9 mouse cellular contexts compared by ENCODE assay signal in genomic region chr7:126976878-126977459, GRCm38 (mm10). TPM values are rescaled to one million over a fixed set of nuclear protein-coding genes. Genes with fewer than 3 reads are reported as not detected.
DNase-seq lines count a peak whose midpoint lies in the region; ATAC-seq lines count a peak whose summit lies in the region.
"Had no signal": no experiment of that assay in that cellular context is flagged by ENCODE, and none has a peak within 500 bp of the region (broad histone marks: within the 10 kb centered on the region; RNA-seq: fewer than 3 reads in every experiment).

No protein-coding gene starts in this region.

- H3K27ac ChIP-seq in forebrain, embryonic 10.5 days = peak overlapping the region; percentile 99
- no peak overlapping the region for H3K27ac ChIP-seq in limb, embryonic 11.5 days (replicated peaks; ENCODE audit: low read depth, low read length)
- peak overlapping the region; percentile 98 for H3K27ac ChIP-seq in neural tube, embryonic 13.5 days (replicated peaks)

- peak overlapping the region; percentile 100 for H3K4me3 ChIP-seq in forebrain, embryonic 10.5 days
- H3K4me3 ChIP-seq in limb, embryonic 11.5 days (ENCODE audit: low read depth, low read length) = peak overlapping the region; percentile 100
- peak overlapping the region; percentile 99 for H3K4me3 ChIP-seq in neural tube, embryonic 13.5 days

- no peaks in the 10 kb centered on the region for H3K27me3 ChIP-seq in forebrain, embryonic 10.5 days (ENCODE audit: poor library complexity, severe bottlenecking)
- H3K27me3 ChIP-seq in limb, embryonic 11.5 days (ENCODE audit: control insufficient read depth, insufficient read depth, low read length) = no peaks in the 10 kb centered on the region
- H3K27me3 ChIP-seq in neural tube, embryonic 13.5 days = no peaks in the 10 kb centered on the region

- H3K9me3 ChIP-seq in forebrain, embryonic 10.5 days = no peaks in the 10 kb centered on the region
- no peaks in the 10 kb centered on the region for H3K9me3 ChIP-seq in limb, embryonic 11.5 days (ENCODE audit: control insufficient read depth, low read length)
- H3K9me3 ChIP-seq in neural tube, embryonic 13.5 days = no peaks in the 10 kb centered on the region

- ATAC-seq in limb, embryonic 11.5 days (ENCODE audit: insufficient number of reproducible peaks, low FRiP score, low TSS enrichment, low read depth) = 0 out of 2 replicates have a peak, but pooled peaks have one; percentile 4
- ATAC-seq in neural tube, embryonic 13.5 days (ENCODE audit: low read depth) = no peak

- peaks cover 23% of the 10 kb centered on the region for H3K4me1 ChIP-seq in forebrain, embryonic 10.5 days
- H3K4me1 ChIP-seq in limb, embryonic 11.5 days (ENCODE audit: control insufficient read depth, insufficient read depth, low read length) = no peaks in the 10 kb centered on the region; the same call in 1 of the 2 replicates
- peaks cover 20% of the 10 kb centered on the region for H3K4me1 ChIP-seq in neural tube, embryonic 13.5 days (replicated peaks)

- peak; percentile 27 to 73 for DNase-seq in adrenal gland, adult (ENCODE audit: inconsistent age in 2 of 2, low spot score in 1 of 2)
- no peak for DNase-seq in adrenal gland, postnatal 10 days
- DNase-seq in 3T3-L1 (ENCODE audit: low read depth, low spot score) = peak; percentile 29
- DNase-seq in forebrain, embryonic 10.5 days (ENCODE audit: extremely low spot score, low spot score) = no peak
- DNase-seq in limb, embryonic 11.5 days (ENCODE audit: low spot score) = peak; percentile 23
- no peak for DNase-seq in T-cell, adult 2 months (ENCODE audit: low spot score)
- no peak for DNase-seq in left cerebral cortex, postnatal 4 days

- 31% methylated on average over 14 of the region's 14 CpGs for WGBS in forebrain, embryonic 10.5 days
- WGBS in limb, embryonic 11.5 days = 26% methylated on average over 14 of the region's 14 CpGs
- 29% methylated on average over 14 of the region's 14 CpGs for WGBS in neural tube, embryonic 13.5 days

- H3K36me3 ChIP-seq in forebrain, embryonic 10.5 days (replicated peaks) = peaks cover 40% of the 10 kb centered on the region
- peaks cover 17% of the 10 kb centered on the region; the same call in 1 of the 2 replicates for H3K36me3 ChIP-seq in limb, embryonic 11.5 days (ENCODE audit: control insufficient read depth, insufficient read depth, low read length)
- H3K36me3 ChIP-seq in neural tube, embryonic 13.5 days = peaks cover 44% of the 10 kb centered on the region

- intact Hi-C loops in left cerebral cortex, postnatal 4 days (cut with DNase I) = no loop called here

- peak overlapping the region; percentile 82 for H3K4me2 ChIP-seq in limb, embryonic 11.5 days (ENCODE audit: low read depth, severe bottlenecking)
- H3K4me2 ChIP-seq in neural tube, embryonic 13.5 days = peak overlapping the region; percentile 91

- peak overlapping the region; percentile 99 for H3K9ac ChIP-seq in limb, embryonic 11.5 days (ENCODE audit: low read length)
- peak overlapping the region; percentile 98 for H3K9ac ChIP-seq in neural tube, embryonic 13.5 days

RNA-seq across cellular contexts. Expression of gene Cdiptos, which starts 1.1 kb away (rescaled TPM):
- total RNA-seq in adrenal gland, postnatal 10 days (2021) = 1 to 10 TPM; 1.6 to 2.7 TPM
- 0.72 and 1.0 TPM in 2 replicates for polyA plus RNA-seq in forebrain, embryonic 10.5 days (2016; fragmentation: Nextera tagmentation; extraction: Ambion mirVana)
- polyA plus RNA-seq in limb, embryonic 11.5 days (2014; fragmentation: Nextera tagmentation; extraction: Ambion mirVana) = 1.2 and 1.5 TPM in 2 replicates
- polyA plus RNA-seq in neural tube, embryonic 13.5 days (2015; fragmentation: Nextera tagmentation; extraction: Ambion mirVana) = 1.2 and 1.4 TPM in 2 replicates
- not detected for total RNA-seq in left cerebral cortex, postnatal 4 days (2021)

RNA-seq across cellular contexts. Expression of gene Cdipt, which starts 1.3 kb away (rescaled TPM):
- total RNA-seq in adrenal gland, postnatal 10 days (2021) = 10 to 100 TPM; 70.6 to 76.4 TPM
- 84.6 and 85.7 TPM in 2 replicates for polyA plus RNA-seq in forebrain, embryonic 10.5 days (2016; fragmentation: Nextera tagmentation; extraction: Ambion mirVana)
- polyA plus RNA-seq in limb, embryonic 11.5 days (2014; fragmentation: Nextera tagmentation; extraction: Ambion mirVana) = 63.7 and 68.7 TPM in 2 replicates
- polyA plus RNA-seq in neural tube, embryonic 13.5 days (2015; fragmentation: Nextera tagmentation; extraction: Ambion mirVana) = 121 and 124 TPM in 2 replicates
- 100 to 1,000 TPM in 1 of 2 experiments, 10 to 100 TPM in 1; 92.7 to 104 TPM for total RNA-seq in left cerebral cortex, postnatal 4 days (2021)

RNA-seq across cellular contexts. Expression of gene Sez6l2, which starts 26.6 kb away (rescaled TPM):
- 10 to 100 TPM; 38.8 to 58.2 TPM for total RNA-seq in adrenal gland, postnatal 10 days (2021)
- polyA plus RNA-seq in forebrain, embryonic 10.5 days (2016; fragmentation: Nextera tagmentation; extraction: Ambion mirVana) = 0.72 and 1.2 TPM in 2 replicates
- 0.16 and 0.26 TPM in 2 replicates for polyA plus RNA-seq in limb, embryonic 11.5 days (2014; fragmentation: Nextera tagmentation; extraction: Ambion mirVana)
- polyA plus RNA-seq in neural tube, embryonic 13.5 days (2015; fragmentation: Nextera tagmentation; extraction: Ambion mirVana) = 34.7 and 35.1 TPM in 2 replicates
- total RNA-seq in left cerebral cortex, postnatal 4 days (2021) = 100 to 1,000 TPM; 214 to 235 TPM

RNA-seq across cellular contexts. Expression of gene Asphd1, which starts 27.6 kb away (rescaled TPM):
- 1 to 10 TPM; 1.9 to 2.0 TPM for total RNA-seq in adrenal gland, postnatal 10 days (2021)
- 0.21 TPM in 1 of 2 replicates, not detected in the other for polyA plus RNA-seq in forebrain, embryonic 10.5 days (2016; fragmentation: Nextera tagmentation; extraction: Ambion mirVana)
- polyA plus RNA-seq in limb, embryonic 11.5 days (2014; fragmentation: Nextera tagmentation; extraction: Ambion mirVana) = 0.32 TPM in 1 of 2 replicates, not detected in the other
- polyA plus RNA-seq in neural tube, embryonic 13.5 days (2015; fragmentation: Nextera tagmentation; extraction: Ambion mirVana) = 5.6 and 6.6 TPM in 2 replicates
- 10 to 100 TPM; 26.5 to 31.9 TPM for total RNA-seq in left cerebral cortex, postnatal 4 days (2021)
- total RNA-seq: hematopoietic stem cell, adult 5-6 weeks had no signal

RNA-seq across cellular contexts. Expression of gene Mvp, which starts 37.5 kb away (rescaled TPM):
- 10 to 100 TPM; 55.7 to 60.9 TPM for total RNA-seq in adrenal gland, postnatal 10 days (2021)
- 3.3 TPM in 2 replicates for polyA plus RNA-seq in forebrain, embryonic 10.5 days (2016; fragmentation: Nextera tagmentation; extraction: Ambion mirVana)
- polyA plus RNA-seq in limb, embryonic 11.5 days (2014; fragmentation: Nextera tagmentation; extraction: Ambion mirVana) = 2.3 and 3.0 TPM in 2 replicates
- 6.6 and 7.2 TPM in 2 replicates for polyA plus RNA-seq in neural tube, embryonic 13.5 days (2015; fragmentation: Nextera tagmentation; extraction: Ambion mirVana)
- 1 to 10 TPM; 5.4 to 6.0 TPM for total RNA-seq in left cerebral cortex, postnatal 4 days (2021)

Comparison
In these comparisons a context has a peak if more than half of its experiments do, and no peak if none do; other contexts are left out.
1. DNase-seq: peak in adrenal gland, adult (2 of 2), 3T3-L1 (single experiment) and limb, embryonic 11.5 days (single experiment); none in adrenal gland, postnatal 10 days (single experiment), forebrain, embryonic 10.5 days (single experiment), T-cell, adult 2 months (single experiment) and left cerebral cortex, postnatal 4 days (single experiment).
2. RNA of gene Sez6l2, which starts 26.6 kb away (polyA plus RNA-seq): 34.7 to 35.1 TPM in neural tube, embryonic 13.5 days; 0.72 to 1.2 TPM in forebrain, embryonic 10.5 days and 0.16 to 0.26 TPM in limb, embryonic 11.5 days; every median in the first group is over 10 times any median in the second.
3. Peak in every context shown above with its lines, with median percentiles within 50 percentile points of each other: H3K4me3 ChIP-seq.